Mouse (Mus musculus): ENCODE measurements around the gene Atf3. TPM values are rescaled to one million over a fixed set of nuclear protein-coding genes. Genes with fewer than 3 reads are reported as not detected.

Gene Atf3
- 22.3 TPM for polyA plus RNA-seq (2014; fragmentation: Illumina TruSeq; extraction: RNeasy Lipid Tissue Mini Kit (QIAGEN cat#74804); ENCODE audit: low read depth, low replicate concordance)

DNA sequence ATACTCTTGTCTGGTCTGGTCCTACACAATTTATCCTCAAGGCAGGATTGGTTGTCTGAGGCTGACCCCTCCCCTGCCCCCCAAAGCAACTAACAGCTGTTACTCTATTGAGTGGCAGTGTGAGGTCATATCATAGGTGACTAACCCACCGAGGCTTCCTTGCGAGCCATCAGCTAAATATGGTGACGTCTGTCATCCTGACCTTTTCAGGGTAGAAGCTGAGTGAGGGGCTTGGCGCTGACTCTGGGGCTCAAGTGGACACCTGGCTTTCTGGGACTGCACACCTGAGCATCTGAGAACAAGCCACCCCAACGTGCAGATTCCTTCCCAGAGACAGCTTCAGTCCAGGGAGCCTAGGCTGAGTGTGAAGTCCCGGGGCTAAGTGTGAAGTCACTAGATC lies at the start of gene Atf3:
Gene Atf3, minus strand, starts transcription at position 101 of the 400 bp plus-strand sequence.

DNA sequence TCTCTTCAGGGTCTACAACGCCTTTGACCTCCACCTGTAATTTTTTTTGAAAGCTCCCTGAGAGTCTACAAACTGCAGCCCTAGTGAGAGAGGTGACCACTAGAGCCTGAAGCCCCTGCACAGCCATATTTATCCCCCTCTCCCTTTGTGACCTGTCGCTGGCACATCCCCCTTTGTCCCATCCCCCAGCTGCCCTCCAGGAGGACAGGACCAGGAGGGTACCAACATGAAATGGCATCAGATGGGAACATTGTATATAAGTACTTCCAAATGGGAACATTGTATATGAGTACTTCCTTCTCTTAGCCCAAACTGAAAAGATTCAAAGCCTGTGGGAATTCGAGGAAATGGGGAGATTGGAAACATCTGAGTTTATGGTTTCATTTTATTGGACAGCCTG lies 53.1 kb downstream of the Atf3 start, which contains the start of gene Fam71a:
Gene Fam71a, minus strand, starts transcription at position 101 of the 400 bp plus-strand sequence.

Other genes starting within 250 kb of the Atf3 start
- gene Vash2, start 238.7 kb downstream of the Atf3 start, polyA plus RNA-seq (2014; fragmentation: Illumina TruSeq; extraction: RNeasy Lipid Tissue Mini Kit (QIAGEN cat#74804); ENCODE audit: low read depth, low replicate concordance) = 0.13 TPM
- gene Flvcr1, start 191.9 kb downstream of the Atf3 start, polyA plus RNA-seq (2014; fragmentation: Illumina TruSeq; extraction: RNeasy Lipid Tissue Mini Kit (QIAGEN cat#74804); ENCODE audit: low read depth, low replicate concordance) = 6.1 TPM
- not detected for gene Spata45, start 181.4 kb downstream of the Atf3 start, polyA plus RNA-seq (2014; fragmentation: Illumina TruSeq; extraction: RNeasy Lipid Tissue Mini Kit (QIAGEN cat#74804); ENCODE audit: low read depth, low replicate concordance)
- gene Tatdn3, start 155.1 kb downstream of the Atf3 start, polyA plus RNA-seq (2014; fragmentation: Illumina TruSeq; extraction: RNeasy Lipid Tissue Mini Kit (QIAGEN cat#74804); ENCODE audit: low read depth, low replicate concordance) = 34.6 TPM
- gene Nsl1, start 155.0 kb downstream of the Atf3 start, polyA plus RNA-seq (2014; fragmentation: Illumina TruSeq; extraction: RNeasy Lipid Tissue Mini Kit (QIAGEN cat#74804); ENCODE audit: low read depth, low replicate concordance) = 0.16 TPM
- 0.65 TPM for gene Batf3, start 120.2 kb downstream of the Atf3 start, polyA plus RNA-seq (2014; fragmentation: Illumina TruSeq; extraction: RNeasy Lipid Tissue Mini Kit (QIAGEN cat#74804); ENCODE audit: low read depth, low replicate concordance)
- gene Fam71a, start 53.2 kb downstream of the Atf3 start, polyA plus RNA-seq (2014; fragmentation: Illumina TruSeq; extraction: RNeasy Lipid Tissue Mini Kit (QIAGEN cat#74804); ENCODE audit: low read depth, low replicate concordance) = not detected
- gene Nenf, start 100.2 kb upstream of the Atf3 start, polyA plus RNA-seq (2014; fragmentation: Illumina TruSeq; extraction: RNeasy Lipid Tissue Mini Kit (QIAGEN cat#74804); ENCODE audit: low read depth, low replicate concordance) = 156 TPM
- gene Tmem206, start 107.9 kb upstream of the Atf3 start, polyA plus RNA-seq (2014; fragmentation: Illumina TruSeq; extraction: RNeasy Lipid Tissue Mini Kit (QIAGEN cat#74804); ENCODE audit: low read depth, low replicate concordance) = 3.6 TPM
- 103 TPM for gene Ppp2r5a, start 185.2 kb upstream of the Atf3 start, polyA plus RNA-seq (2014; fragmentation: Illumina TruSeq; extraction: RNeasy Lipid Tissue Mini Kit (QIAGEN cat#74804); ENCODE audit: low read depth, low replicate concordance)

Measured in heart, adult 10 weeks (tissue).